Mouse (Mus musculus) CD4-positive naive resting alpha-beta T cell, adult 76 days (primary cell): ENCODE measurements around the gene Acbd3. TPM values are rescaled to one million over a fixed set of nuclear protein-coding genes. Genes with fewer than 3 reads are reported as not detected.

Experiments
- total RNA-seq: library from RNA; stranded (reverse); gene quantifications from one replicate; pipeline ENCODE4 v1.2.4, GENCODE M21; 2023

The Acbd3 gene
- 59.4 TPM for total RNA-seq

GRCm38 (mm10) chr1:180725704-180726179 lies at the start of gene Acbd3:
Gene Acbd3 (plus strand): TSS chr1:180726043.

GRCm38 (mm10) chr1:180696626-180697352 lies 29.1 kb upstream of the Acbd3 start, which contains the start of gene Mixl1:
Gene Mixl1 (minus strand): TSS chr1:180697034.

Other genes with a start within 250 kb of the Acbd3 start
- gene Stum, start 242.5 kb upstream of the Acbd3 start, total RNA-seq: 0.09 TPM
- gene Parp1, start 157.1 kb upstream of the Acbd3 start, total RNA-seq: 69.7 TPM
- 14.2 TPM for gene Lin9, start 84.9 kb upstream of the Acbd3 start, total RNA-seq
- gene Mixl1, start 29.0 kb upstream of the Acbd3 start, total RNA-seq: not detected
- gene H3f3a, start 87.9 kb downstream of the Acbd3 start, total RNA-seq: 746 TPM
- 74.2 TPM for gene Sde2, start 125.1 kb downstream of the Acbd3 start, total RNA-seq
- gene Lefty2, start 167.1 kb downstream of the Acbd3 start, total RNA-seq: not detected
- gene Pycr2, start 178.2 kb downstream of the Acbd3 start, total RNA-seq: 50.2 TPM
- gene Lefty1, start 209.0 kb downstream of the Acbd3 start, total RNA-seq: not detected
- 59.8 TPM for gene Tmem63a, start 216.3 kb downstream of the Acbd3 start, total RNA-seq